Mouse (Mus musculus) hindbrain, embryonic 16.5 days (tissue): ENCODE results near the gene Tjp1. TPM values are rescaled to one million over a fixed set of nuclear protein-coding genes. Genes with fewer than 3 reads are reported as not detected.

Experiments used
- ATAC-seq: fragments of 200-750 bp; cut with Nextera tagmentation; 2 replicates; pipeline ENCODE4 v1.8.0; 2017; ENCODE audit warnings: moderate TSS enrichment, moderate library complexity
- H3K27ac ChIP-seq: fragments of 300-500 bp; sonication (generic); 2 replicates; pipeline ENCODE4 v1.5.1; 2014; ENCODE audit warnings: low read depth, mild to moderate bottlenecking, control low read depth, low read length, moderate library complexity
- H3K27me3 ChIP-seq: fragments of 300-500 bp; sonication (generic); replicated peaks from 2 replicates; pipeline ENCODE4 v1.6.1; 2014; ENCODE audit warnings: low read length; ENCODE audit not compliant: control insufficient read depth, insufficient read depth
- H3K36me3 ChIP-seq: fragments of 300-500 bp; sonication (generic); 2 replicates; pipeline ENCODE4 v1.6.1; 2014; ENCODE audit warnings: mild to moderate bottlenecking, low read length, moderate library complexity, mixed read lengths; ENCODE audit not compliant: control insufficient read depth, insufficient read depth
- H3K4me1 ChIP-seq: fragments of 300-500 bp; sonication (generic); 2 replicates; pipeline ENCODE4 v1.6.1; 2014; ENCODE audit warnings: low read depth, low read length; ENCODE audit not compliant: control insufficient read depth, insufficient read depth
- H3K4me2 ChIP-seq: fragments of 300-500 bp; sonication (generic); 2 replicates; pipeline ENCODE4 v1.6.1; 2014; ENCODE audit warnings: mild to moderate bottlenecking, low read length, control low read depth, moderate library complexity
- H3K4me3 ChIP-seq: fragments of 300-500 bp; sonication (generic); 2 replicates; pipeline ENCODE4 v1.5.1; 2014; ENCODE audit warnings: mild to moderate bottlenecking, low read length, control low read depth, moderate library complexity
- H3K9ac ChIP-seq: fragments of 300-500 bp; sonication (generic); 2 replicates; pipeline ENCODE4 v1.6.1; 2014; ENCODE audit warnings: low read depth, mild to moderate bottlenecking, control low read depth, low read length, moderate library complexity
- H3K9me3 ChIP-seq: fragments of 300-500 bp; sonication (generic); 2 replicates; pipeline ENCODE4 v1.6.1; 2014; ENCODE audit warnings: mild to moderate bottlenecking, low read length, moderate library complexity; ENCODE audit not compliant: control insufficient read depth
- WGBS: fragments of 180-500 bp; shearing (Covaris S2); extraction: QIAGEN DNeasy Blood & Tissue Kit; methylation state at CpG from one replicate; pipeline ENCODE4 v1.1.7; 2014; 5-methylcytosine and 5-hydroxymethylcytosine counted together
- polyA plus RNA-seq: library from polyadenylated mRNA; unstranded; fragments of >200 nt; fragmentation: Nextera tagmentation; extraction: Ambion mirVana; gene quantifications from 2 replicates; pipeline ENCODE4 v1.2.1, GENCODE M21; 2015

The Tjp1 gene
- polyA plus RNA-seq, 1 experiment from 2014 or later: 24.5 TPM

GRCm38 (mm10) chr7:65497733-65498583 is 29.6 kb downstream of the Tjp1 start:
- peak; percentile 67; the same call in 1 of the 2 replicates for ATAC-seq
- WGBS: 51% methylated on average over 12 of the region's 12 CpGs

DNA sequence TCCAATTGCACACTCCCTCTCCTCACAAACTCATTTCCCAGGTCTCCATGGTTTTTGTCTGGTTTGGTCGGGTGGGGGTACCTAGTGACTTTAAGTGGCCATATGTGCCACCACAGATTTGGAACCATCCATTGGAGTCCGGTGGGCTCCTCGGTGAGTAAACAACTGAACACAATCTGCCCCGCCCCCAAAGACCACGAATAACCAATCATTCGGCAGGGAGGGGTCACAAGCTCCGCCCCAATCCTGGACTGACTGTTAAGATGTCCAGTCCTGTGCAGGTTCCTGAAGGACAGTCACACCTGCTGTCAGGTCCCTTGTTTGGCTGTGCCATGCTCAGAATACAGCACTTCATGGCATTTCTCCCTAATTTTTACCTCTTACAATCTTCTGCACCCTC is 37.1 kb downstream of the Tjp1 start:
- Histone ChIP-seq H3K27ac (no peak overlapping the region), H3K9ac (no peak overlapping the region), H3K4me3 (no peak overlapping the region), H3K4me1 (peaks cover 6% of the 10 kb centered on the region; the same call in 1 of the 2 replicates), H3K4me2 (no peak overlapping the region), H3K36me3 (no peaks in the 10 kb centered on the region), H3K9me3 (no peaks in the 10 kb centered on the region), H3K27me3 (no peaks in the 10 kb centered on the region)
- WGBS: 82% methylated on average over 7 of the region's 7 CpGs
- ATAC-seq: no peak

More at GRCm38 (mm10) chr7:65497733-65498583, 29.6 kb downstream of the Tjp1 start:
- H3K9ac ChIP-seq: no peak overlapping the region
- H3K4me1 ChIP-seq: no peaks in the 10 kb centered on the region
- no peaks in the 10 kb centered on the region for H3K9me3 ChIP-seq
- no peaks in the 10 kb centered on the region for H3K27me3 ChIP-seq
- no peaks in the 10 kb centered on the region for H3K36me3 ChIP-seq
- H3K27ac ChIP-seq: no peak overlapping the region
- no peak overlapping the region for H3K4me2 ChIP-seq
- no peak overlapping the region for H3K4me3 ChIP-seq

GRCm38 (mm10) chr7:65489742-65490141 is 37.8 kb downstream of the Tjp1 start:
- no peak for ATAC-seq

GRCm38 (mm10) chr7:65489195-65489594 is 38.4 kb downstream of the Tjp1 start:
- no peak overlapping the region for H3K27ac ChIP-seq
- 77% methylated on average over 6 of the region's 6 CpGs for whole genome bisulfite sequencing
- peak; percentile 56 for ATAC-seq

More at GRCm38 (mm10) chr7:65489742-65490141, 37.8 kb downstream of the Tjp1 start:
- Histone ChIP-seq H3K27ac (no peak overlapping the region), H3K9ac (no peak overlapping the region), H3K27me3 (no peaks in the 10 kb centered on the region), H3K4me2 (no peak overlapping the region), H3K36me3 (no peaks in the 10 kb centered on the region), H3K4me1 (peaks cover 6% of the 10 kb centered on the region; the same call in 1 of the 2 replicates), H3K4me3 (no peak overlapping the region), H3K9me3 (no peaks in the 10 kb centered on the region)
- WGBS: 68% methylated on average over 9 of the region's 9 CpGs

DNA sequence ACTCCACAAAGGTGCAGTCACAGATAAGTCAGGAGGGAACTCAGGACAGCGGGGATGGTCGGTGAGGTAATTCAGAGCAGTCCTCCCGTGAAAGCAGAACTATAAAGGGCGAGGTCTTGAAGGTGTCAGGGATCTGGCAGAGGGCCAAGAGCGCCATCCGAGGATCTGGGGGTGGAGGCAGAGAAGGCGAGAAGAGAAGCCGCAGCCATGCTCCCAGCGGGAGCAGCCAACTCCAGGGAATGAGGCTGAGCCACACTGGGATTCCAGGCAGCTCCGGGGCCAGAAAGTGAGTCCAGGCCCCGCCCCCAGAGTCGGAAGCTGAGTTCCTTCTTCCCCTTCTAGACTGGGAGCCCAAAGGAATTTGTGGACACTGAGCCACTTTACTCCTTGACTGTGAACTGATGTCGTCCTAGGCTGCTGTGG is 41.3 kb downstream of the Tjp1 start:
- no peaks in the 10 kb centered on the region for H3K27me3 ChIP-seq
- peak; percentile 57 for ATAC-seq
- 10% methylated on average over 13 of the region's 13 CpGs for WGBS

More at GRCm38 (mm10) chr7:65489195-65489594, 38.4 kb downstream of the Tjp1 start:
- no peaks in the 10 kb centered on the region for H3K36me3 ChIP-seq
- no peaks in the 10 kb centered on the region for H3K9me3 ChIP-seq
- H3K27me3 ChIP-seq: no peaks in the 10 kb centered on the region
- no peak overlapping the region for H3K4me3 ChIP-seq
- H3K4me1 ChIP-seq: peaks cover 6% of the 10 kb centered on the region; the same call in 1 of the 2 replicates
- no peak overlapping the region for H3K9ac ChIP-seq
- H3K4me2 ChIP-seq: no peak overlapping the region

GRCm38 (mm10) chr7:65484170-65484778 is 43.3 kb downstream of the Tjp1 start:
- H3K36me3 ChIP-seq: no peaks in the 10 kb centered on the region
- H3K27ac ChIP-seq: no peak overlapping the region
- peaks cover 4% of the 10 kb centered on the region; the same call in 1 of the 2 replicates for H3K4me1 ChIP-seq
- no peaks in the 10 kb centered on the region for H3K27me3 ChIP-seq
- H3K9ac ChIP-seq: no peak overlapping the region
- no peak overlapping the region for H3K4me2 ChIP-seq
- no peak overlapping the region for H3K4me3 ChIP-seq
- no peaks in the 10 kb centered on the region for H3K9me3 ChIP-seq
- WGBS: 73% methylated on average over 5 of the region's 5 CpGs
- ATAC-seq: no peak

More for the DNA sequence above, 41.3 kb downstream of the Tjp1 start:
- Histone ChIP-seq H3K9ac (no peak overlapping the region), H3K4me2 (peak overlapping the region; percentile 30), H3K4me3 (no peak overlapping the region), H3K36me3 (no peaks in the 10 kb centered on the region), H3K27ac (no peak overlapping the region), H3K9me3 (no peaks in the 10 kb centered on the region), H3K4me1 (peaks cover 6% of the 10 kb centered on the region; the same call in 1 of the 2 replicates)

DNA sequence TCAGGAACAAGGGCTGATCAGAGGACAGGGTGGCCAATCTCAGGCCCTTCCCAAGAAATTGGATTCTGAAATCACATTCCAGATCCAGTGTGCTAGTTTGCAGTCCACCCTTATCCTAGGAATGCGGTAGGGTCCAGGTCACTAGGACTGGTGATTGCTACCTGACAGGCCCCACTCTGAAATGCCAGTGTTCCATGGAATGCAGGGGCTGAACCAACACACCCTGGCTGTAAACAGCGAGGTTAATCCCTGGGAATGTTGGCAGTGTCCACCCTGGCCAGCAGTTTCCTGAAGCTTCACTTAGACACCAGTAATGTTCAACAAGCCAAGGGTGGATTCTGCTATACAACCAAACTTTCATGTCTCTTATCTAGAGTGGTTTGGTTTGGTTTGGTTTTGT is 45.4 kb downstream of the Tjp1 start:
- H3K27ac ChIP-seq: no peak overlapping the region
- H3K4me1 ChIP-seq: peaks cover 3% of the 10 kb centered on the region; the same call in 1 of the 2 replicates
- H3K4me2 ChIP-seq: no peak overlapping the region
- no peaks in the 10 kb centered on the region for H3K27me3 ChIP-seq
- no peak overlapping the region for H3K4me3 ChIP-seq
- no peak for ATAC-seq
- 80% methylated on average over 2 of the region's 2 CpGs for WGBS
- no peak overlapping the region for H3K9ac ChIP-seq
- no peaks in the 10 kb centered on the region for H3K36me3 ChIP-seq
- H3K9me3 ChIP-seq: no peaks in the 10 kb centered on the region

GRCm38 (mm10) chr7:65472048-65472447 is 55.5 kb downstream of the Tjp1 start:
- 77% methylated on average over 3 of the region's 3 CpGs for WGBS
- H3K4me3 ChIP-seq: no peak overlapping the region
- no peak overlapping the region for H3K4me2 ChIP-seq
- ATAC-seq: no peak
- H3K9ac ChIP-seq: no peak overlapping the region
- no peaks in the 10 kb centered on the region for H3K36me3 ChIP-seq
- no peaks in the 10 kb centered on the region for H3K9me3 ChIP-seq
- no peak overlapping the region for H3K27ac ChIP-seq
- peaks cover 2% of the 10 kb centered on the region; the same call in 1 of the 2 replicates for H3K4me1 ChIP-seq
- no peaks in the 10 kb centered on the region for H3K27me3 ChIP-seq

- no peaks in the 10 kb centered on the region for H3K27me3 ChIP-seq
- ATAC-seq: no peak
- H3K9me3 ChIP-seq: no peaks in the 10 kb centered on the region
- 87% methylated on average over 6 of the region's 6 CpGs for WGBS
- H3K4me2 ChIP-seq: no peak overlapping the region
- H3K27ac ChIP-seq: no peak overlapping the region
- H3K9ac ChIP-seq: no peak overlapping the region
- no peak overlapping the region for H3K4me3 ChIP-seq
- H3K4me1 ChIP-seq: peaks cover 2% of the 10 kb centered on the region; the same call in 1 of the 2 replicates
- no peaks in the 10 kb centered on the region for H3K36me3 ChIP-seq
These were observed 56.2 kb downstream of the Tjp1 start for GRCm38 (mm10) chr7:65471406-65471805.
